Mouse (Mus musculus) midbrain, embryonic 16.5 days (tissue): ENCODE measurements around the gene Gpc6. TPM values are rescaled to one million over a fixed set of nuclear protein-coding genes. Genes with fewer than 3 reads are reported as not detected.
A peak's percentile ranks its signal among the peaks of the same experiment; 100 is the strongest.

ENCODE experiments used
- ATAC-seq: fragments of 200-750 bp; cut with Nextera tagmentation; 2 replicates; pipeline ENCODE4 v1.8.0; 2017; ENCODE audit warnings: moderate TSS enrichment
- H3K27ac ChIP-seq: fragments of 300-500 bp; sonication (generic); 2 replicates; pipeline ENCODE4 v1.5.1; 2014; ENCODE audit warnings: mild to moderate bottlenecking, low read length, mixed read lengths
- H3K27me3 ChIP-seq: fragments of 300-500 bp; sonication (generic); 2 replicates; pipeline ENCODE4 v1.6.1; 2014; ENCODE audit warnings: low read depth, low read length, mixed read lengths; ENCODE audit not compliant: control insufficient read depth, insufficient read depth
- H3K36me3 ChIP-seq: fragments of 300-500 bp; sonication (generic); 2 replicates; pipeline ENCODE4 v1.6.1; 2014; ENCODE audit warnings: mild to moderate bottlenecking, low read length, moderate library complexity, mixed read lengths; ENCODE audit not compliant: control insufficient read depth, insufficient read depth
- H3K4me1 ChIP-seq: fragments of 300-500 bp; sonication (generic); 2 replicates; pipeline ENCODE4 v1.6.1; 2014; ENCODE audit warnings: mild to moderate bottlenecking, low read length, mixed read lengths; ENCODE audit not compliant: control insufficient read depth, insufficient read depth
- H3K4me2 ChIP-seq: fragments of 300-500 bp; sonication (generic); 2 replicates; pipeline ENCODE4 v1.6.1; 2014; ENCODE audit warnings: mild to moderate bottlenecking, low read length, mixed read lengths
- H3K4me3 ChIP-seq: fragments of 300-500 bp; sonication (generic); 2 replicates; pipeline ENCODE4 v1.5.1; 2014; ENCODE audit warnings: low read depth, mild to moderate bottlenecking, low read length, moderate library complexity, mixed read lengths
- H3K9ac ChIP-seq: fragments of 300-500 bp; sonication (generic); 2 replicates; pipeline ENCODE4 v1.6.1; 2014; ENCODE audit warnings: low read depth, low read length, mixed read lengths
- H3K9me3 ChIP-seq: fragments of 300-500 bp; sonication (generic); replicated peaks from 2 replicates; pipeline ENCODE4 v1.6.1; 2014; ENCODE audit warnings: mild to moderate bottlenecking, low read length, mixed read lengths; ENCODE audit not compliant: control insufficient read depth, poor library complexity, severe bottlenecking
- WGBS: fragments of 180-500 bp; shearing (Covaris S2); extraction: QIAGEN DNeasy Blood & Tissue Kit; methylation state at CpG from one replicate; pipeline ENCODE4 v1.1.7; 2014; 5-methylcytosine and 5-hydroxymethylcytosine counted together
- polyA plus RNA-seq: library from polyadenylated mRNA; unstranded; fragments of >200 nt; fragmentation: Nextera tagmentation; extraction: Ambion mirVana; gene quantifications from 2 replicates; pipeline ENCODE4 v1.2.1, GENCODE M21; 2015

Gene Gpc6
- polyA plus RNA-seq, 1 experiment from 2014 or later = 19.7 TPM

DNA sequence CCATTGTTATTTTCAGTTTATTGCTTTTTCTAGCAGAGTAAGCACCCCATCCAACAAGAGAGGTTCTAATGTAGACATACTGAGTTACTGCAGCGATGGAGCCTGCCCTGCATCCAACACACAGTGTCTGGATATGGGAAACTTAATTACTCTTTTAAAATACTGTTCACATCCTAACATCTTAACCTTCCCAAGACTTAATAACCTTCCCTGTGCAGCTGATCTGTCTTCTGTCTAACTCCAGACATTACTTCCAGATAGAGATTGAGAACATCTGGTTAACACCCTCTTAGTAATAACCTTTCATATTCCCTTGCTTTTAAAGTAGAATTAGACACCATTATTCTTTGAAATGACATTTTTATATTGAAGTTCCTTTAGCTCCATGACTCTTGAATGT is 407.1 kb downstream of the Gpc6 start:
- ATAC-seq = no peak

GRCm38 (mm10) chr14:117337271-117337670 is 412.2 kb downstream of the Gpc6 start:
- Histone ChIP-seq H3K4me3 (no peak overlapping the region), H3K4me1 (no peaks in the 10 kb centered on the region; the same call in 1 of the 2 replicates), H3K36me3 (no peaks in the 10 kb centered on the region), H3K27me3 (no peaks in the 10 kb centered on the region), H3K27ac (no peak overlapping the region), H3K9ac (no peak overlapping the region), H3K4me2 (no peak overlapping the region), H3K9me3 (no peaks in the 10 kb centered on the region)
- 30% methylated on average over 1 of the region's 1 CpGs for WGBS
- no peak for ATAC-seq

More for the DNA sequence above, 407.1 kb downstream of the Gpc6 start:
- no peak overlapping the region for H3K4me3 ChIP-seq
- H3K9ac ChIP-seq = no peak overlapping the region
- H3K27ac ChIP-seq = no peak overlapping the region
- no peak overlapping the region for H3K4me2 ChIP-seq
- H3K4me1 ChIP-seq = no peaks in the 10 kb centered on the region; the same call in 1 of the 2 replicates
- no peaks in the 10 kb centered on the region for H3K27me3 ChIP-seq
- H3K36me3 ChIP-seq = no peaks in the 10 kb centered on the region
- no peaks in the 10 kb centered on the region for H3K9me3 ChIP-seq
- WGBS = 89% methylated on average over 1 of the region's 1 CpGs

GRCm38 (mm10) chr14:117340549-117340948 is 415.4 kb downstream of the Gpc6 start:
- Histone ChIP-seq H3K27me3 (no peaks in the 10 kb centered on the region), H3K27ac (no peak overlapping the region), H3K4me1 (peaks cover 2% of the 10 kb centered on the region; the same call in 1 of the 2 replicates), H3K36me3 (no peaks in the 10 kb centered on the region), H3K9me3 (no peaks in the 10 kb centered on the region), H3K4me2 (no peak overlapping the region), H3K9ac (no peak overlapping the region), H3K4me3 (no peak overlapping the region)
- no peak for ATAC-seq
- 90% methylated on average over 4 of the region's 4 CpGs for WGBS

GRCm38 (mm10) chr14:117344505-117344904 is 419.4 kb downstream of the Gpc6 start:
- Histone ChIP-seq H3K9ac (no peak overlapping the region), H3K4me2 (no peak overlapping the region), H3K4me3 (no peak overlapping the region), H3K9me3 (no peaks in the 10 kb centered on the region), H3K4me1 (peaks cover 2% of the 10 kb centered on the region; the same call in 1 of the 2 replicates), H3K36me3 (no peaks in the 10 kb centered on the region), H3K27ac (no peak overlapping the region), H3K27me3 (no peaks in the 10 kb centered on the region)
- 63% methylated on average over 6 of the region's 6 CpGs for WGBS
- no peak for ATAC-seq

DNA sequence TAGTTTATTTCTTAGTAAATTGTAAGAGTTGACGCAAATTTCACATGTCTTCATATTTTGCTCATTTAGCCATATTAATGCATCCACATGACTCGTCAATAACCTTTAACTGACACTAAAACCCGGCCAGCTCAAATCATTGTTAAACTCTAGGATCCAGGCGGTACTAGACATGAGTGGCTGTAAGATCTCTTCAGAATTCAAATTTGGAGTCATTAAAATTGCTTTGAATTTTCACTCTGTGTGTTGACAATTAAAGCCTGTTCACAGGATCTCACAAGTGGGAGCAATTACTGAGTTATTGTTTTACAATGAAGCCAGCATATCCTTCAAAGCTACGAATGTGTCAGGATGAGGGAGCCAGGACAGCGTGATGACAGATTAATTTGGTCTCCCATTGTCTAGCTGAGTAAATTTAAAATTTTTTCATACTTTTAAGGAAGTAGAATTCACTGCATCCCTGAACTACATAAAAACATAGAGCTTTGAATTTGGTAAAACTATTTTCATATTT is 421.3 kb downstream of the Gpc6 start:
- H3K4me1 ChIP-seq = peaks cover 2% of the 10 kb centered on the region; the same call in 1 of the 2 replicates
- no peak for ATAC-seq

DNA sequence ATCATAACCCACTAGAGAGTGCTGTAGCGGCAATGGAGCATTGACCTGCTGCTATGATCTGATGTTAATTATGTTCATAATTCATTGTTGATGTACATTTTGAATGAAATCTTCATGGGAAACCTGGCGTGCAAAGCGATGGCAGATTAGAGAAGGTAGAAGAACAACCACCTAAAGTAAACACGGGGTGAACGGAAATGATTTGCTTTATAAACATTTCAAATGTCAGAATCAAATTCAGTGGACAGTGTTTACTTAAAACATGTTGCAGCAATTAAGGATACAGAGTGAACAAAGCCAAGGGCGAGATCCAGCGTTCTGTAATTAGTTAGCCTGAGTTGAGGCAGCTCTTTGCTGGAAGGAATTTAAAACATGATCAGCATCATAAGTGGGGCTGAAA is 426.2 kb downstream of the Gpc6 start:
- H3K9ac ChIP-seq = no peak overlapping the region
- 82% methylated on average over 7 of the region's 7 CpGs for WGBS
- no peak for ATAC-seq
- no peak overlapping the region for H3K27ac ChIP-seq
- H3K4me2 ChIP-seq = no peak overlapping the region
- no peaks in the 10 kb centered on the region for H3K9me3 ChIP-seq
- no peak overlapping the region for H3K4me3 ChIP-seq
- H3K4me1 ChIP-seq = no peaks in the 10 kb centered on the region
- H3K36me3 ChIP-seq = no peaks in the 10 kb centered on the region
- no peaks in the 10 kb centered on the region for H3K27me3 ChIP-seq

More for the DNA sequence above, 421.3 kb downstream of the Gpc6 start:
- H3K9me3 ChIP-seq = no peaks in the 10 kb centered on the region
- 82% methylated on average over 6 of the region's 6 CpGs for whole genome bisulfite sequencing
- no peak overlapping the region for H3K9ac ChIP-seq
- H3K36me3 ChIP-seq = no peaks in the 10 kb centered on the region
- H3K27ac ChIP-seq = no peak overlapping the region
- no peak overlapping the region for H3K4me3 ChIP-seq
- H3K4me2 ChIP-seq = no peak overlapping the region
- H3K27me3 ChIP-seq = no peaks in the 10 kb centered on the region

- Histone ChIP-seq H3K27me3 (no peaks in the 10 kb centered on the region), H3K4me2 (no peak overlapping the region), H3K9me3 (no peaks in the 10 kb centered on the region), H3K27ac (peak overlapping the region; percentile 44; the same call in 1 of the 2 replicates), H3K4me3 (no peak overlapping the region), H3K4me1 (peaks cover 6% of the 10 kb centered on the region), H3K36me3 (no peaks in the 10 kb centered on the region), H3K9ac (no peak overlapping the region)
- 43% methylated on average over 9 of the region's 9 CpGs for WGBS
- ATAC-seq = peak; percentile 87
These were observed 436.2 kb downstream of the Gpc6 start for GRCm38 (mm10) chr14:117361155-117361964.

DNA sequence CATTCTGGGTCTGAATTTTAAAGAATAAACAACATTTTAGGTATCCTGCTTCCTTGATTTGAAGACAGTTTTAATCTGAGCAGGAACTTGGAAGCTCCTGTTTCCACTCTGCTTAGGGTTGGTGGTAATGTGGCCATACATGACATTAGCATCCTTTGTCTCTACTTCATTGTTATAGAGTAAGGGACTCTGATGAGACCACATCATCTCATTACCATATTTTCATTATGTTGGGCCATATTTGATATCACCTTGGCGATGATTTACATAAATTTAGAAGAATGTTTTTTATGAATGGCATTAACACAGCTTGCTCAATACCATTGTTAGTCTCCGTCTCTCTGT is 436.8 kb downstream of the Gpc6 start:
- no peak; the same call in 1 of the 2 replicates for ATAC-seq
- Histone ChIP-seq H3K4me1 (peaks cover 6% of the 10 kb centered on the region), H3K9me3 (no peaks in the 10 kb centered on the region), H3K27me3 (no peaks in the 10 kb centered on the region), H3K4me2 (no peak overlapping the region), H3K4me3 (no peak overlapping the region), H3K9ac (no peak overlapping the region), H3K36me3 (no peaks in the 10 kb centered on the region), H3K27ac (no peak overlapping the region)
- 83% methylated on average over 2 of the region's 2 CpGs for WGBS

DNA sequence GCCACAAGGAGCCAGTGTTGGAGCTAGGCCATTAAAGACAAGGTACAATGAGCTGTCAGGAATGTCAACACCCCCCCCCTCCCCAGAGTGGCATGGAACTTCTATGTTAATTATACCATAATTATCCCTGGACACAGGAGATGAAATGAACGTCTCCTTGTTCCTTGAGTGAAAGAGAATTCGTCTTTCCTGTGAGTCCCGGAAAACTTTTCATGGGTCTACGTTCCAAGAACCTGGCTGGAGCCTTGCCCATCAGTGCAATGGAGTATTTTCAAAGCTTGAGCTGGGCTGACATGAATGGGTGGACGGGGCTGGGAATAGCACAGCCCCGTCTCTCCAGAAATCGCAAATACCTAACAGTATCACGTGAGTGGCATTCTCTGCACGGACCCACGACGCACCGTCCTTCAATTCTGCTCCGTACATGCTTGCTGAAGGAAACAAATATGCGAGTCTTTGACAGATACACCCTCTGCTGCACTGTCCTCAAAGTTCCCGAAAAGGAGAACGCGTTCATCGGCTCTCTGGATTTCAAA is 444.3 kb downstream of the Gpc6 start:
- H3K9ac ChIP-seq = no peak overlapping the region
- no peaks in the 10 kb centered on the region for H3K4me1 ChIP-seq
- no peaks in the 10 kb centered on the region for H3K9me3 ChIP-seq
- no peaks in the 10 kb centered on the region for H3K27me3 ChIP-seq
- H3K4me2 ChIP-seq = no peak overlapping the region
- no peak overlapping the region for H3K4me3 ChIP-seq
- H3K36me3 ChIP-seq = no peaks in the 10 kb centered on the region
- ATAC-seq = no peak
- no peak overlapping the region for H3K27ac ChIP-seq
- WGBS = 86% methylated on average over 18 of the region's 18 CpGs
